Mouse (Mus musculus): ENCODE measurements around the gene Cdkn2b.

GRCm38 (mm10) chr4:89351474-89351873, 40.6 kb upstream of the Cdkn2b start:
- no peak for TF ChIP-seq CTCF (IDR thresholded peaks at IDR 0.05; ENCODE audit: borderline replicate concordance, control insufficient read depth, extremely low read depth, insufficient read depth, low read length, poor library complexity)
- no peak for TF ChIP-seq POLR2A (IDR thresholded peaks at IDR 0.05; ENCODE audit: control insufficient read depth, extremely low read depth, insufficient read depth, low read length, poor library complexity)
